Mouse (Mus musculus): ENCODE measurements around the gene Vmn1r21.
"Not testable (repeated sequence)": the region's sequence is repeated elsewhere in the genome, so short reads cannot be mapped to it uniquely, and the experiment has no call there.

Gene Vmn1r21

DNA sequence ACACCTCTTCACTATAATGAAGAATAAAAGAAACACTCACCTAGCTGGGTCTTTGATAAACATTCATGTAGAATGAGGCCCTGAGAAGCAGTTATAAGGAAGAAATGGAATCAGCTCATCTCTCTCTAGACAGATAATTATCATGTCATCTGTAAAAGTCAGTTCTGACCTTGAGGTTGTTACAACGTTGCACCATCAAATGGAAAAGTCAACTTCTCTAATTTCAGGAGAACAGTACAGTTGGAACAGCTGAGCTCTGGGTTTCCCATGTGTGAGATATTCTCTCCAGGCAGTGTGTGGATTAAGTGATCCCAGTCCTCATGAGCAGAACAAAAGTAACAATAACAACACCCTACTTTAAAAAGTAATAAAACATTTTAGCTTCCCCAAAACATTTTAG, at the start of gene Vmn1r21:
Vmn1r21 (minus strand) TSS at position 58 of the 400 bp plus-strand sequence.
- H3K4me1 ChIP-seq (replicated peaks; ENCODE audit: low read depth, low read length): no peaks in the 10 kb centered on the region
- H3K4me3 ChIP-seq (replicated peaks; ENCODE audit: low read length): no peak within 1 kb of the TSS
- H3K27me3 ChIP-seq (ENCODE audit: insufficient read depth, low read length): no peaks in the 10 kb centered on the region
- H3K9me3 ChIP-seq (ENCODE audit: low read length): no peaks in the 10 kb centered on the region
- no peak for TF ChIP-seq POU5F1 (IDR thresholded peaks at IDR 0.05; ENCODE audit: borderline replicate concordance, low read length)
- TF ChIP-seq CTCF (conservative IDR thresholded peaks at IDR 0.05; ENCODE audit: low read length): no peak
- no peak for TF ChIP-seq NANOG (IDR thresholded peaks at IDR 0.05; ENCODE audit: borderline replicate concordance, low read length)
- H3K36me3 ChIP-seq (ENCODE audit: insufficient read depth, low read length): no peaks in the 10 kb centered on the region

GRCm38 (mm10) chr6:57859043-57860042, 9.2 kb upstream of the Vmn1r21 start:
- TF ChIP-seq CTCF (conservative IDR thresholded peaks at IDR 0.05; ENCODE audit: low read length): peak; percentile 41
- TF ChIP-seq NANOG (IDR thresholded peaks at IDR 0.05; ENCODE audit: borderline replicate concordance, low read length): no peak
- TF ChIP-seq POU5F1 (IDR thresholded peaks at IDR 0.05; ENCODE audit: borderline replicate concordance, low read length): no peak
- Histone ChIP-seq H3K36me3 (ENCODE audit: insufficient read depth, low read length) (no peaks in the 10 kb centered on the region), H3K4me1 (replicated peaks; ENCODE audit: low read depth, low read length) (no peaks in the 10 kb centered on the region), H3K27me3 (ENCODE audit: insufficient read depth, low read length) (no peaks in the 10 kb centered on the region), H3K9me3 (ENCODE audit: low read length) (peaks cover 8% of the 10 kb centered on the region; the same call in 1 of the 2 replicates), H3K4me3 (replicated peaks; ENCODE audit: low read length) (no peak overlapping the region)

DNA sequence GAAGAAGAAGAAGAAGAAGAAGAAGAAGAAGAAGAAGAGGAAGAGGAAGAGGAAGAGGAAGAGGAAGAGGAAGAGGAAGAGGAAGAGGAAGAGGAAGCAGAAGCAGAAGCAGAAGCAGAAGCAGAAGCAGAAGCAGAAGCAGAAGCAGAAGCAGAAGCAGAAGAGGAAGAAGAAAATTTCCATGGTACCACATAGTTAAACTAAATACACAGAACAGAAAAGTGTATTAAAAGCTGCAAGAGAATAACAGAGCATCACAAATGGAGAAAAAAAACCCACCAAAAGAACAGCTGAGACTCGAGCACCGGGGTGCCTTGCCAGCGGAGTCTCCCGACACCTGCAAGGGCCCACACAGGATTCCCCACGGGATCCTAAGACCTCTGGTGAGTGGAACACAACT, 1.0 kb upstream of the Vmn1r21 start:
- H3K4me1 ChIP-seq (replicated peaks; ENCODE audit: low read depth, low read length); H3K27me3 ChIP-seq (ENCODE audit: insufficient read depth, low read length); H3K9me3 ChIP-seq (ENCODE audit: low read length); H3K36me3 ChIP-seq (ENCODE audit: insufficient read depth, low read length); H3K4me3 ChIP-seq (replicated peaks; ENCODE audit: low read length): not testable (repeated sequence)

GRCm38 (mm10) chr6:57839693-57840408, 10.3 kb downstream of the Vmn1r21 start:
- H3K4me1 ChIP-seq (replicated peaks; ENCODE audit: low read depth, low read length): no peaks in the 10 kb centered on the region
- H3K4me3 ChIP-seq (replicated peaks; ENCODE audit: low read length): no peak overlapping the region
- H3K36me3 ChIP-seq (ENCODE audit: insufficient read depth, low read length): no peaks in the 10 kb centered on the region
- H3K27me3 ChIP-seq (ENCODE audit: insufficient read depth, low read length): no peaks in the 10 kb centered on the region
- H3K9me3 ChIP-seq (ENCODE audit: low read length): no peaks in the 10 kb centered on the region
- no peak for TF ChIP-seq CTCF (conservative IDR thresholded peaks at IDR 0.05; ENCODE audit: low read length)
- no peak for TF ChIP-seq NANOG (IDR thresholded peaks at IDR 0.05; ENCODE audit: borderline replicate concordance, low read length)
- no peak for TF ChIP-seq POU5F1 (IDR thresholded peaks at IDR 0.05; ENCODE audit: borderline replicate concordance, low read length)

GRCm38 (mm10) chr6:57825259-57825715, 24.9 kb downstream of the Vmn1r21 start:
- Histone ChIP-seq H3K4me3 (replicated peaks; ENCODE audit: low read length) (peak overlapping the region; percentile 85), H3K27me3 (ENCODE audit: insufficient read depth, low read length) (peaks cover 32% of the 10 kb centered on the region), H3K36me3 (ENCODE audit: insufficient read depth, low read length) (no peaks in the 10 kb centered on the region), H3K9me3 (ENCODE audit: low read length) (no peaks in the 10 kb centered on the region), H3K4me1 (replicated peaks; ENCODE audit: low read depth, low read length) (no peaks in the 10 kb centered on the region; the same call in 1 of the 2 replicates)
- TF ChIP-seq POU5F1 (IDR thresholded peaks at IDR 0.05; ENCODE audit: borderline replicate concordance, low read length) (no peak), CTCF (conservative IDR thresholded peaks at IDR 0.05; ENCODE audit: low read length) (no peak), NANOG (IDR thresholded peaks at IDR 0.05; ENCODE audit: borderline replicate concordance, low read length) (no peak)

- Histone ChIP-seq H3K27me3 (ENCODE audit: insufficient read depth, low read length) (peaks cover 32% of the 10 kb centered on the region), H3K9me3 (ENCODE audit: low read length) (no peaks in the 10 kb centered on the region), H3K36me3 (ENCODE audit: insufficient read depth, low read length) (no peaks in the 10 kb centered on the region), H3K4me3 (replicated peaks; ENCODE audit: low read length) (peak within 1 kb of the TSS; percentile 85), H3K4me1 (replicated peaks; ENCODE audit: low read depth, low read length) (no peaks in the 10 kb centered on the region; the same call in 1 of the 2 replicates)
- no peak for TF ChIP-seq POU5F1 (IDR thresholded peaks at IDR 0.05; ENCODE audit: borderline replicate concordance, low read length)
- TF ChIP-seq CTCF (conservative IDR thresholded peaks at IDR 0.05; ENCODE audit: low read length): no peak
Measured at GRCm38 (mm10) chr6:57824422-57825258, 25.5 kb downstream of the Vmn1r21 start, which contains the start of gene Vopp1. TSS of gene Vopp1 (minus strand) at chr6:57825159.

GRCm38 (mm10) chr6:57823461-57823860, 26.7 kb downstream of the Vmn1r21 start:
- no peak overlapping the region for H3K4me3 ChIP-seq (replicated peaks; ENCODE audit: low read length)
- H3K4me1 ChIP-seq (replicated peaks; ENCODE audit: low read depth, low read length): no peaks in the 10 kb centered on the region; the same call in 1 of the 2 replicates
- H3K9me3 ChIP-seq (ENCODE audit: low read length): no peaks in the 10 kb centered on the region
- peaks cover 32% of the 10 kb centered on the region for H3K27me3 ChIP-seq (ENCODE audit: insufficient read depth, low read length)
- TF ChIP-seq POU5F1 (IDR thresholded peaks at IDR 0.05; ENCODE audit: borderline replicate concordance, low read length) (no peak), CTCF (conservative IDR thresholded peaks at IDR 0.05; ENCODE audit: low read length) (no peak), NANOG (IDR thresholded peaks at IDR 0.05; ENCODE audit: borderline replicate concordance, low read length) (no peak)
- no peaks in the 10 kb centered on the region for H3K36me3 ChIP-seq (ENCODE audit: insufficient read depth, low read length)

All from E14TG2a.4 (cell line).